Mouse (Mus musculus) layer of hippocampus, adult 9-11 months (tissue): ENCODE measurements around the gene Olfr836.
"Not testable (repeated sequence)": the region's sequence is repeated elsewhere in the genome, so short reads cannot be mapped to it uniquely, and the experiment has no call there.

Source experiments
- DNase-seq: peaks from one replicate; pipeline ENCODE4 v3.0.0; 2022

Gene Olfr836

GRCm38 (mm10) chr9:19120082-19120481 lies at the start of gene Olfr836:
Gene Olfr836, plus strand, starts transcription at chr9:19120382.
- DNase-seq: no peak

DNA sequence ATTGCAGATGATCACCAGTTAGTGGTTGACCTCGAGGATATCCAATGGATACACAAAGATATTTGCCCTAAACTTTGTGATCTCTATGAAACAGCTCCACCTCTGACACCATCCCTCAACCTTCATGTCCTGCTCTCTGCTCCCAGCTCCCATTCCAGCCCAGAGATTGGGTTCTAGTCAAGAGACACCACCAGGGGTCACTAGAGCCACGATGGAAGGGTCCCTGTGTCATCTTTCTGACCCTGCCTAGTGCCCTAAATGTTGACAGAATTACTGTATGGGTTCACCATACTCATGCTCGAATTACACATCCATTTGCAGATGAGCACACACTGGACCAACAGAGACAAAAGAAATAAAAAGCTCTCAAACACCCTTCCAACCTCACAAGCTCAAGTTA lies 35.2 kb upstream of the Olfr836 start:
- DNase-seq: no peak

- not testable (repeated sequence) for DNase-seq
These were observed 27.1 kb upstream of the Olfr836 start for GRCm38 (mm10) chr9:19092889-19093753.

GRCm38 (mm10) chr9:19097286-19097685 lies 22.9 kb upstream of the Olfr836 start:
- no peak for DNase-seq

DNA sequence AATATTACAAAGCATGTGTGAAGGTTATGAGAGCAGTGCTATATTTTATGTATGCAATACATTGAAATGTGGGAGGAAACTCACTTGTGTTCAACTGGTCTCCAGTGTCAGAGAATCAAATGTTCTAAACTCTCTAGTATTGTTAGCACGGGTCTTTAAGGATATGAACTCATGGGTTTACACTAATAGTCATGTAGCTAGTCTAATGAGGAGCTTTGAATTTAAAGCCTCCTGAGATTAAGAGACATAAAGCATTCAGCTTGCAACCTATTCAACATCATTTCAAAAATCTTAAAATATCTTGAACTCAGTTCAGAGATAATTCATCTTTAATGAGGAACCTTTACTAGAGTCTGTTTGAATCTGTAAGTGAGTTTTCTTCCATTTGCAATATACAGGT lies 15.8 kb downstream of the Olfr836 start, which contains the start of gene Olfr837:
Gene Olfr837, plus strand, starts transcription at position 301 of the 400 bp plus-strand sequence.
- no peak for DNase-seq
